Mouse (Mus musculus): ENCODE data around the gene Gm4724. TPM values are rescaled to one million over a fixed set of nuclear protein-coding genes. Genes with fewer than 3 reads are reported as not detected.
"Not testable (repeated sequence)": the region's sequence is repeated elsewhere in the genome, so short reads cannot be mapped to it uniquely, and the experiment has no call there.

Gene Gm4724
- total RNA-seq (2021) = 1 to 10 TPM; 5.6 to 7.7 TPM
- long read RNA-seq, experiment 1, partial matches to known transcripts = 0 of 4 reads
- long read RNA-seq, experiment 1, other reads (novel, unspliced or antisense) = 1 of 4 reads
- long read RNA-seq, experiment 2, partial matches to known transcripts = 0 of 1 reads
- long read RNA-seq, experiment 2, other reads (novel, unspliced or antisense) = 1 of 1 reads

- DNase-seq = not testable (repeated sequence)
Observed at GRCm38 (mm10) chr2:175435707-175436106, at the start of gene Gm4724. Gene Gm4724, minus strand, starts transcription at chr2:175435807.

GRCm38 (mm10) chr2:175469685-175470084, 34.1 kb upstream of the Gm4724 start, which contains the start of gene Zfp965:
Gene Zfp965, plus strand, starts transcription at chr2:175469985.
- not testable (repeated sequence) for DNase-seq

Other genes starting within 250 kb of the Gm4724 start
- 10 to 100 TPM; 49.1 to 69.6 TPM for gene Gm14391, start 228.9 kb downstream of the Gm4724 start, total RNA-seq (2021)
- gene Gm14440, start 160.7 kb downstream of the Gm4724 start, total RNA-seq (2021) = 10 to 100 TPM; 11.9 to 15.7 TPM
- 10 to 100 TPM; 34.2 to 48.6 TPM for gene Gm4631, start 97.6 kb downstream of the Gm4724 start, total RNA-seq (2021)
- 1 to 10 TPM; 6.5 to 7.6 TPM for gene Zfp968, start 63.4 kb downstream of the Gm4724 start, total RNA-seq (2021)
- 1 to 10 TPM; 3.2 to 3.5 TPM for gene Zfp965, start 34.2 kb upstream of the Gm4724 start, total RNA-seq (2021)
- not detected for gene Gm11007, start 208.2 kb upstream of the Gm4724 start, total RNA-seq (2021)

All from adrenal gland, postnatal 36 days (tissue).